Mouse (Mus musculus) cerebellum, adult 8-10 months (tissue): Measurements from ENCODE around the gene Galnt10.
"Not testable (repeated sequence)": the region's sequence is repeated elsewhere in the genome, so short reads cannot be mapped to it uniquely, and the experiment has no call there.

Source experiments
- DNase-seq: peaks from one replicate; pipeline ENCODE4 v3.0.0; 2022

The Galnt10 gene

DNA sequence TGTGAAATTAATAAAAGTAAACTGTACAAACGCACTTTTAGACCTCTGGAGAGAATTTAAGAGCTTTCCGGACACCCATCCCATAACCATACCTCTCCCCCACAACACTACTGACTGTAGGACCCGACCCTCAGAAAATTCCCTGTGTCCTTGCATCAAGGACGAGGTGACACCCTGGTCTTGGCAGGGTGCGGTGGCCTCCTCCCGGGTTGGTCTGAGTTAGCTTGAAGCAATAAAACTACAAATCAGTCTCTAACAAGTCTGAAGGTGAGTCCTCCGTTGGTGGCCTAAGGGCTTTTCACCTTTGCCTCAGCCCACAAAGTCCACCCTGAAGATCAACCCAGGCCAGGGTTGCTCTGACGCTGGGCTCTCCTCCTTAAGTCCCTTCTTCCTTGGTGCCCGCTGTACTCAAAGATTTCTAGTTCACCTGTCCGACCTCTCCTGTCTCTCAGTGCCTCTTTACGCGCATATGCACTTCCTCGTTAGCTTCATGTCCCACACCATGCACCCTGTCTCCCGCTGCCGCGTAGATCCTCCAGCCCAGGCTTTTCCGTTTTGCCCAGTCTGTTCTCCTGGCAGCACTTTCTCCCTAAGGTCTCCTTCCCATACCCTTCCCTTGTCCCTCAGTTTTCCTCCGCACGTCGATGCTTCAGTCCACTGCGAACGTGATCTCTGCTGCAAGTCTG, 155.2 kb downstream of the Galnt10 start:
- DNase-seq = no peak

DNA sequence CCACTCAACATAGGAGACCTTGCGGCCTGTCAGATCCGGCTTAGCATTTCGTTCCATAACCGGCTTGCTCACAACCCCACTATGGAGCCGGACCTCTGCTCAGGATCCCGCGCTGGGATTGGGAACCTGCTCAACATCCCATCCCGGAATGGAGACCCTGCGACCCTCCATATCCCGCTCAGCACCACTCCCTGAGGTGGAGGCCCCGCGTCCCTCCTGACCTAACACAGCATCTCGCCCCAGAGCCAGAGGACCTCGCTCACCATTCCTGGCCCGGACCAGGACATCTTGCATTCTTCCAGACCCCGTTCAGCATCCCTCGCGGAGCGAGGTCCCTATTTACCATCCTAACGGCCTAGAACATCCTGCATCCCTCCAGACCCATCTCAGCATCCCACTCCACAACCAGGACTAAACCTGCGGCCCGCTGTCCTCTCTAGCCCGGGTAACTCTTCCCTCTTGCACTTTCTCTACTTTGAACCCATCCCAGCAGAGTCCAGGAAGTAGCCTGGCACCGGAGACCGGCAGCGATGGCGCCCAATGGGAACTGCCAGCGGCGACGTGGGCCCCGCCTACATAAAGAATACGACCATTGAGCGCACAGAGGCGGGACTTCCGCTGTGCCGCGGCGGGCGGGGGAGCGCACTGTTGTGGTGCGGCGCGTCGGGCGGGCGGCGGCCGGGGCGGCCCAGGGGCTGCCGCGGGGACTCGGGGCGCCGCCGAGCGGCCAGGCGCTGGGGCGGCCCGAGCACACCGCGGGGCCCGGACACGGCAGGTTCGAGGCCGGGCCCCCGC, 155.9 kb downstream of the Galnt10 start, which contains the start of gene Sap30l:
Gene Sap30l, plus strand, starts transcription at position 667 of the 795 bp plus-strand sequence.
- peak; percentile 97 for DNase-seq

- peak; percentile 46 for DNase-seq
These were observed 156.7 kb downstream of the Galnt10 start for GRCm38 (mm10) chr11:57801766-57802510.

- peak; percentile 19 for DNase-seq
These were observed 157.2 kb downstream of the Galnt10 start for GRCm38 (mm10) chr11:57802511-57802870.

DNA sequence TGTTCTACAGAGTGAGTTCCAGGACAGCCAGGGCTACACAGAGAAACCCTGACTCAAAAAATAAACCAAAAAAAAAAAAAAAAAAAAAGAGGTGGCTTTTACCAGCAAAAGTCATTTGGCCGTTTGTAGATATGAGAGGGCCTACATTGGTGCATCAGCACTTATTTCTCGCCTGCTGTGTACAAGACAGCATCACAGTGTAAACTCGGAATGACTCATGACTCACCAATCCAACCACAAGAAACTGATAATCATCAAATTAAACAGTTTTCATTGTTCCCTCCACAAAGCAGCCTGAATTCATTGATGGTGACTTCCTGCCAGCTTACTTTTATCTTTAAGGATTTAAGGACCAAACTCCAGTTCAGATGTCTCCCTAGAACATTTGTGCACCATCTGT, 159.8 kb downstream of the Galnt10 start:
- DNase-seq = no peak

- DNase-seq = no peak
These were observed 163.9 kb downstream of the Galnt10 start for GRCm38 (mm10) chr11:57809017-57809731.

DNA sequence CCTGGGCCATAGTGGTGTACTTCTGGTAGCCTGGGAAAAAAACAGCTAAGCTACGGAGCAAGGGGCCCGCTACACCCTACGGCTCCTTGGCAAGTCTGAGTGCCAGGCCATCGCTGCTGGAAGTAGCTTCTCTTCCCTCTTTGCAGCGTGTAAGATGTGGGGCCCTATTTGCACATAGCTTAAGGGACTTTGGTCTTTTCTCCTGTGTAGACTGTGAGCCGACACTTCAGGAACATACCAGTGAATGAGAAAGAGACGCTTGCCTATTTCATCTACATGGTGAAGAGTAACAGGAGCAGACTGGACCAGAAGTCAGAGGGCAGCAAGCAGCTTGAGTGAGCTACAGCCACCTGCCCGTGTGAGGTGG, 164.5 kb downstream of the Galnt10 start:
- DNase-seq = no peak

DNA sequence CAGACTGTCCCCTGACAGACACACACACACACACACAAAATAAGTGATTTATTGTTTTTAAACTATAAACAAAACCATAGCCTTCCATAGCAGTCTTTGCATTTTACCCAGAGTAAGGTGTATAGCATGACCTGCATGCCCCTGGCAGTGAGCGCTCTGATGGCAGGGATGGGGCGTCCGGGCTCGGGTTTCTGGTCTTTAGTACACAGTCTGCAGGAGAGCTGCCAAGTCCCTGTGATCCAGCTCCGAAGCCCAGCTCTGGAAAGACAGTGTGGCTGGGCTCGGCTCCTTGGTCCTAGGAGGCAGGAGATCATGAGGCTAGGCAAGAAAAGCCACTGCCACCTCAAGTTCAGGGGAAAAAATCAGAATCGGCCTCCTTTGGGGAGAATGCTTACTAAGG, 165.8 kb downstream of the Galnt10 start:
- no peak for DNase-seq

- DNase-seq = no peak
These were observed 167.0 kb downstream of the Galnt10 start for GRCm38 (mm10) chr11:57812212-57812611.

GRCm38 (mm10) chr11:57813641-57814040, 168.4 kb downstream of the Galnt10 start:
- no peak for DNase-seq

DNA sequence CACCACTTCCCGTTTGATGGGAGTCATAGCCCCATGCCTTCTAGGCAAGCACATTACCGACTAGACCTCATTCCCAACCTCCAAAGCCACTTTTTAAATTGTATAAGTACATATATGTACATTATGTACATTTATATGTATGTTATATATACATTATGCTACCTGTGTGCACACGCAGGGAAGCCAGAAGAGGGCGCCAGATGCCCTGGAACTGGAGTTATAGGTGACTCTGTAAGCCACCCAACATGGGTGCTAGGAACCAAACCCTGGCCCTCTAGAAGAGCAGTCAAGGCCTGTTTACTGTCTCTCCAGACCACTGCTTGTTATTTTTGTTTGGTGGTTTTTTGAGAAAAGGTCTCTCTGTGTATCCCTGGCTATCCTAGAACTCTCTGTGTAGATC, 172.9 kb downstream of the Galnt10 start:
- DNase-seq = no peak

DNA sequence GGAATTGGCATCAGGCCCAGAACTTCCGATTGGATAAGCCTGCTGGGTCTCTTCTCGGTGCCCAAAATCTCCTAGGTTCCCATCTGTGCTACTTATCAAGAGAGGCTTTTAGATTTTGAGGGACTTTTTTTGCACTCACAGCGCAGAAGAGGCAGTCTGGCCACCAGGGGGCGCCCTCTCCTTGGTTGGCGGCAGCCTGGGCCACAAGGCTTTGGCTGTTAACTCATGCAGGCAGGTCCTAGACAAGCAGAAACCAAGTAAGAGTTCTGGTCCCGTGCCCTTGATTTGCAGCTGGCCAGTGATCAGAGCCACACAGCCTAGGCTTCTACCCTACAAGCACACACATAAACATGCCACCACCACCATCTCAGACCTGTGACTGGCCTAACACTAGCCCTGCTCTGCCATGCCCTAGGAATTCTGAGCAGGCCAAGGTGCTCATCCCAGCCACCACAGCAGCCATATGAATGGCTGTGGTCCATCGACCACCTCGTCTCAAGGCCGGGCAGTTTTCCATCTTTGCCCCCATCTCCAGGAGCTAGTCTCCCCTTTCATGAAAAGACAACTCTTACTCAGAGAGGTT, 174.8 kb downstream of the Galnt10 start:
- peak; percentile 50 for DNase-seq

DNA sequence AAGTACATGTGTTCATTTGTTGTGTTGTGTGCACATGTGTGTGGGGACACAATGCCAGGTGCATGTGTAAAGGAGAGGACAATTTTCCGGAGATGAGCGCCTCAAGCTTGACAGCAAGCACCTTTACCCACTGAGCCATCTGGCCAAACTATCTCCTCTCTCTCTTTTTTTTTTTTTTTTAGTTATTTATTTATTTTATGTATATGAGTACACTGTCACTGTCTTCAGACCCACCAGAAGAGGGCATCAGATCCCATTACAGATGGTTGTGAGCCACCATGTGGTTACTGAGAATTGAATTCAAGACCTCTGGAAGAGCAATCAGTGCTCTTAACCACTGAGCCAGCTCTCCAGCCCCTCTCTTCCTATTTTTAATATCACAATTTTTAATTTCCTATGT, 177.9 kb downstream of the Galnt10 start:
- DNase-seq = not testable (repeated sequence)

GRCm38 (mm10) chr11:57823714-57824113, 178.5 kb downstream of the Galnt10 start:
- DNase-seq = no peak

DNA sequence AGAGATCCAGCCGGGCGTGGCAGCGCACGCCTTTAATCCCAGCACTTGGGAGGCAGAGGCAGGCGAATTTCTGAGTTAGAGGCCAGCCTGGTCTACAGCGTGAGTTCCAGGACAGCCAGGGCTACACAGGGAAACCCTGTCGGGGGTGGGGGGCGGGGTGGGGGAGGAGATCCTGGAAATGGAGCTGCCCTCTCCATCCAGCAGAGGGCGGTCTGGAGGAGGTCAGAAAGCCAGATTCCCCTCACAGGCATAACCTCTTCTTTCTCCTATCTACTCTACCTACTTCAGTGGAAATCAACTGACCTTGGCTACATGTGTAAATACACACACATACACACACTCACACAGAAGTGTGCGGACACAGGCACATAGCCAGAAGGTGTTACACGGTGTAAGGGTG, 180.0 kb downstream of the Galnt10 start:
- DNase-seq = not testable (repeated sequence)

GRCm38 (mm10) chr11:57827048-57827914, 182.0 kb downstream of the Galnt10 start:
- no peak for DNase-seq

GRCm38 (mm10) chr11:57827915-57828545, 182.8 kb downstream of the Galnt10 start:
- no peak for DNase-seq

DNA sequence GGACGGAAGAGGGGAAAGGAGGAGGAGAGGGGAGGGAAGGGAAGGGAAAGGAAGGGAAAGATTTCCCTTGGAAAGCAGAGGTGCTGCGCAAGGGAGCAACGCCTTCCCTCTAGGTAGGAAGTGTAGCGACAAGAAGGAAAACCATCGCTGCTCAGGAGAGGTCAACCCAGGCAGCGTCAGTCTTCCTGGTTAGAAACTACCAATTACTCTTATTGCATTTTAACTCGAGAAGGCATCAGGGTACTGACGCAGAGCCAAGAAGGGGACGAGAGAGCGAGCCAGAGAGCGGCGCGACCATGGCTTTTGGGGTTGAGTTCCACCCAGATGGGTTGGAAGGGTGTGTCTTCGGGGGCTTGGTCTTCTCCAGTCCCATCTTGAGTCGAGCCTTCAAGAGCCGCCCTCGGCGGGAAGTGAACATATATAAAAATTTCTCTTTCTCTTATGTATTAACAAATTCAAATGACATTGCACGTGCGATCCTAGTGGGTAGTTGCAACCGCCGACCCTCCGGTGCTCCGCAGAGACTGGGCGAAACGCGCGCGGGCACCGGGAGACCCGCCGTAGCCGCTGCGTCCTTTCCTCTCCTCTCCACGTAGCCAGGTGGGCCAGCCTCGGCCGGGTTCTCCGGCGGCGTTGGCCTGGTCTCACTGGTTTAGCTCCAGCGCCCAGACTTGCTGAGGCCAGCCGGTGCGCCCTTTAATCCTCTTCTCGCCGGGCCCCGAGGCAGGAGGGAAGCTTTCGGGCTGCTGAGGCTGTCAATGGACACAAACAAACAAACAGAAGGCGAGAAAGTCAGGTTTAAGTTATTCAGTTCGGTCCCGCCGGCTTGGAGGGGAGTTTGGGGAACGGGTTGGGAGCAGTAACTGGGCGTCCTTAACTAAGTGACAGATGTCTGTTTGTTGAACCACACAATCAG, 184.0 kb downstream of the Galnt10 start:
- DNase-seq = no peak

- no peak for DNase-seq
These were observed 184.9 kb downstream of the Galnt10 start for GRCm38 (mm10) chr11:57829871-57830775.
